Mouse (Mus musculus) urinary bladder, postnatal 36 days (tissue): ENCODE data around the gene Mfsd14b.
A peak's percentile ranks its signal among the peaks of the same experiment; 100 is the strongest.

Source experiments
- DNase-seq, 2 experiments: peaks; one replicate each; pipeline ENCODE4 v3.0.0; 2022; ENCODE audit warnings: low spot score in 2 of 2, mixed read lengths in 1 of 2

Mfsd14b gene

GRCm38 (mm10) chr13:65112459-65113110, at the start of gene Mfsd14b:
Mfsd14b (minus strand) TSS chr13:65112975.
- peak; percentile 86 to 88 for DNase-seq

GRCm38 (mm10) chr13:65149940-65150339, 37.2 kb upstream of the Mfsd14b start, which contains the start of gene Olfr466:
Olfr466 (plus strand) TSS chr13:65150240.
- DNase-seq, result no peak

- no peak for DNase-seq
Observed at GRCm38 (mm10) chr13:65137789-65138188, 25.0 kb upstream of the Mfsd14b start, which contains the start of gene Olfr465-ps1. Olfr465-ps1 (plus strand) TSS chr13:65138089.

GRCm38 (mm10) chr13:65127063-65127847, 14.5 kb upstream of the Mfsd14b start:
- no peak for DNase-seq

GRCm38 (mm10) chr13:65122111-65122510, 9.3 kb upstream of the Mfsd14b start:
- DNase-seq, result no peak

GRCm38 (mm10) chr13:65120984-65121383, 8.2 kb upstream of the Mfsd14b start:
- no peak for DNase-seq

- DNase-seq, result no peak
Observed at GRCm38 (mm10) chr13:65113239-65113638, 464 bp upstream of the Mfsd14b start.

- DNase-seq, result no peak
Observed at GRCm38 (mm10) chr13:65111961-65112360, 814 bp downstream of the Mfsd14b start.

GRCm38 (mm10) chr13:65101232-65101631, 11.5 kb downstream of the Mfsd14b start:
- no peak for DNase-seq

GRCm38 (mm10) chr13:65100678-65101077, 12.1 kb downstream of the Mfsd14b start:
- DNase-seq, result no peak

- no peak for DNase-seq
Observed at GRCm38 (mm10) chr13:65097018-65097417, 15.8 kb downstream of the Mfsd14b start.

GRCm38 (mm10) chr13:65095923-65096322, 16.9 kb downstream of the Mfsd14b start:
- no peak for DNase-seq

- DNase-seq, result no peak
Observed at GRCm38 (mm10) chr13:65069969-65070368, 42.8 kb downstream of the Mfsd14b start.

GRCm38 (mm10) chr13:65052660-65053059, 60.1 kb downstream of the Mfsd14b start, which contains the start of gene Prss47:
Prss47 (minus strand) TSS chr13:65052760.
- DNase-seq, result no peak

- no peak for DNase-seq
Observed at GRCm38 (mm10) chr13:65035057-65035456, 77.7 kb downstream of the Mfsd14b start.

- no peak for DNase-seq
Observed at GRCm38 (mm10) chr13:65032758-65033157, 80.0 kb downstream of the Mfsd14b start, which contains the start of gene Spata31d1c. Spata31d1c (plus strand) TSS chr13:65033058.
